Mouse (Mus musculus) fibroblast of lung, adult 2 months (primary cell): Measurements from ENCODE around the gene Fam183b.
"Not testable (repeated sequence)": the region's sequence is repeated elsewhere in the genome, so short reads cannot be mapped to it uniquely, and the experiment has no call there.

Experiments used
- DNase-seq: peaks from one replicate; pipeline ENCODE4 v3.0.0-alpha.2; 2011; ENCODE audit warnings: low read depth

Fam183b gene

GRCm38 (mm10) chr11:58801558-58802228 is at the start of gene Fam183b:
Gene Fam183b, minus strand, starts transcription at chr11:58801960.
- no peak for DNase-seq

- no peak for DNase-seq
Measured at GRCm38 (mm10) chr11:58849731-58850130, 48.0 kb upstream of the Fam183b start.

GRCm38 (mm10) chr11:58847636-58848035 is 45.9 kb upstream of the Fam183b start:
- no peak for DNase-seq

GRCm38 (mm10) chr11:58846919-58847461 is 45.2 kb upstream of the Fam183b start, which contains the start of gene Gm12258:
Gene Gm12258, plus strand, starts transcription at chr11:58847158.
- peak; percentile 98 for DNase-seq

- DNase-seq = not testable (repeated sequence)
Measured at GRCm38 (mm10) chr11:58838951-58839350, 37.2 kb upstream of the Fam183b start, which contains the start of gene Olfr311. Gene Olfr311, plus strand, starts transcription at chr11:58839251.

GRCm38 (mm10) chr11:58832541-58832940 is 30.8 kb upstream of the Fam183b start:
- DNase-seq = not testable (repeated sequence)

GRCm38 (mm10) chr11:58829764-58830163 is 28.0 kb upstream of the Fam183b start:
- no peak for DNase-seq

GRCm38 (mm10) chr11:58828937-58829336 is 27.2 kb upstream of the Fam183b start, which contains the start of gene Olfr312:
Gene Olfr312, plus strand, starts transcription at chr11:58829237.
- DNase-seq = not testable (repeated sequence)

- DNase-seq = no peak
Measured at GRCm38 (mm10) chr11:58815676-58816075, 13.9 kb upstream of the Fam183b start.

GRCm38 (mm10) chr11:58814700-58815099 is 12.9 kb upstream of the Fam183b start, which contains the start of gene Olfr313:
Gene Olfr313, plus strand, starts transcription at chr11:58815000.
- DNase-seq = not testable (repeated sequence)

- no peak for DNase-seq
Measured at GRCm38 (mm10) chr11:58812001-58812400, 10.2 kb upstream of the Fam183b start.

GRCm38 (mm10) chr11:58804393-58804792 is 2.6 kb upstream of the Fam183b start:
- no peak for DNase-seq

- no peak for DNase-seq
Measured at GRCm38 (mm10) chr11:58803871-58804270, 2.1 kb upstream of the Fam183b start.

GRCm38 (mm10) chr11:58799747-58800146 is 2.0 kb downstream of the Fam183b start:
- no peak for DNase-seq

GRCm38 (mm10) chr11:58796850-58797249 is 4.9 kb downstream of the Fam183b start:
- DNase-seq = no peak

GRCm38 (mm10) chr11:58795856-58796255 is 5.9 kb downstream of the Fam183b start:
- DNase-seq = no peak

GRCm38 (mm10) chr11:58790646-58791045 is 11.1 kb downstream of the Fam183b start:
- DNase-seq = no peak

- no peak for DNase-seq
Measured at GRCm38 (mm10) chr11:58790053-58790452, 11.7 kb downstream of the Fam183b start.

- DNase-seq = no peak
Measured at GRCm38 (mm10) chr11:58789532-58789931, 12.2 kb downstream of the Fam183b start.

GRCm38 (mm10) chr11:58788346-58788745 is 13.4 kb downstream of the Fam183b start:
- no peak for DNase-seq

GRCm38 (mm10) chr11:58787651-58788050 is 14.1 kb downstream of the Fam183b start:
- DNase-seq = no peak

- no peak for DNase-seq
Measured at GRCm38 (mm10) chr11:58784182-58784581, 17.6 kb downstream of the Fam183b start.

- DNase-seq = no peak
Measured at GRCm38 (mm10) chr11:58782480-58783089, 19.2 kb downstream of the Fam183b start, which contains the start of gene Olfr314. Gene Olfr314, plus strand, starts transcription at chr11:58782952.
